Mouse (Mus musculus) liver, embryonic 12.5 days (tissue): Measurements from ENCODE around the gene Palm2. TPM values are rescaled to one million over a fixed set of nuclear protein-coding genes. Genes with fewer than 3 reads are reported as not detected.

Source experiments
- ATAC-seq: fragments of 200-750 bp; cut with Nextera tagmentation; 2 replicates; pipeline ENCODE4 v1.8.0; 2017; ENCODE audit warnings: moderate number of reproducible peaks, mild to moderate bottlenecking, moderate library complexity
- H3K27ac ChIP-seq: fragments of 300-500 bp; sonication (generic); 2 replicates; pipeline ENCODE4 v1.5.1; 2016; ENCODE audit warnings: mild to moderate bottlenecking
- H3K27me3 ChIP-seq: fragments of 300-500 bp; sonication (generic); replicated peaks from 2 replicates; pipeline ENCODE4 v1.6.1; 2016; ENCODE audit warnings: mild to moderate bottlenecking, moderate library complexity
- H3K36me3 ChIP-seq: fragments of 300-500 bp; sonication (generic); 2 replicates; pipeline ENCODE4 v1.6.1; 2016; ENCODE audit warnings: mild to moderate bottlenecking, moderate library complexity
- H3K4me1 ChIP-seq: fragments of 300-500 bp; sonication (generic); 2 replicates; pipeline ENCODE4 v1.6.1; 2016
- H3K4me2 ChIP-seq: fragments of 300-500 bp; sonication (generic); 2 replicates; pipeline ENCODE4 v1.6.1; 2016; ENCODE audit warnings: mild to moderate bottlenecking, moderate library complexity
- H3K4me3 ChIP-seq: fragments of 300-500 bp; sonication (generic); 2 replicates; pipeline ENCODE4 v1.5.1; 2016; ENCODE audit warnings: mild to moderate bottlenecking, moderate library complexity
- H3K9ac ChIP-seq: fragments of 300-500 bp; sonication (generic); 2 replicates; pipeline ENCODE4 v1.6.1; 2016; ENCODE audit warnings: mild to moderate bottlenecking, moderate library complexity
- H3K9me3 ChIP-seq: fragments of 300-500 bp; sonication (generic); replicated peaks from 2 replicates; pipeline ENCODE4 v1.6.1; 2016; ENCODE audit warnings: mild to moderate bottlenecking, moderate library complexity
- WGBS: fragments of 180-500 bp; shearing (Covaris S2); methylation state at CpG from one replicate; pipeline ENCODE4 v1.1.7; 2016; ENCODE audit not compliant: insufficient replicate concordance; 5-methylcytosine and 5-hydroxymethylcytosine counted together
- polyA plus RNA-seq: library from polyadenylated mRNA; unstranded; fragments of >200 nt; fragmentation: Nextera tagmentation; extraction: Ambion mirVana; gene quantifications from 2 replicates; pipeline ENCODE4 v1.2.1, GENCODE M21; 2016

Gene Palm2
- polyA plus RNA-seq, 1 experiment from 2014 or later = 0.23 TPM

DNA sequence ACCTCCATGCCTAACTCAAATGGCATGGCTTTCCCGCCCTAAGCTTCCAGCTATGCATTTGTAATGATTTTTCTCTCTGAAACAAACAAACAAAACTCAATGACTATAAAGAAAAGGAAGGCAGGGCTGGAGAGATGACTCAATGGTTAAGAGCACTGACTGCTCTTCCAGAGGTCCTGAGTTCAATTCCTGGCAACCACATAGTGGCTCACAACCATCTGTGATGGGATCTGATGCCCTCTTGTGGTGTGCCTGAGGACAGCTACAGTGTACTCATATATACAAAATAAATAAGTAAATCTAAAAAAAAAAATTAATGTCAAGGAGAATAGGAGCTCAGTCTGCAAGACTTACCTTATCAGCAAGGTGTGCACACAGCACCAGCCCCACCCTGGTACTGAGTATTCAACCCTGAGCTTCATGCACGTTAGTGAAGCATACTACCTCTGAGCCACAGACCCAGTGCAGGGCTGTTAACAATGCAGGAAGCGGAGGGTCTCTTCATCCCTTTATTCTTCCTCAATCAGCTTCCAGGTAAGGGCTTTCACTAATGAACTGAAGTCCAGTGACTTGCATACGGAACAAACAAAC, 12.9 kb downstream of the Palm2 start:
- ATAC-seq = no peak
- Histone ChIP-seq H3K27ac (no peak overlapping the region), H3K36me3 (no peaks in the 10 kb centered on the region), H3K4me2 (no peak overlapping the region), H3K27me3 (no peaks in the 10 kb centered on the region), H3K4me3 (no peak overlapping the region), H3K9ac (no peak overlapping the region), H3K9me3 (no peaks in the 10 kb centered on the region), H3K4me1 (no peaks in the 10 kb centered on the region)
- 59% methylated on average over 4 of the region's 4 CpGs for WGBS

GRCm38 (mm10) chr4:57451896-57452295, 17.8 kb downstream of the Palm2 start:
- H3K36me3 ChIP-seq = no peaks in the 10 kb centered on the region

DNA sequence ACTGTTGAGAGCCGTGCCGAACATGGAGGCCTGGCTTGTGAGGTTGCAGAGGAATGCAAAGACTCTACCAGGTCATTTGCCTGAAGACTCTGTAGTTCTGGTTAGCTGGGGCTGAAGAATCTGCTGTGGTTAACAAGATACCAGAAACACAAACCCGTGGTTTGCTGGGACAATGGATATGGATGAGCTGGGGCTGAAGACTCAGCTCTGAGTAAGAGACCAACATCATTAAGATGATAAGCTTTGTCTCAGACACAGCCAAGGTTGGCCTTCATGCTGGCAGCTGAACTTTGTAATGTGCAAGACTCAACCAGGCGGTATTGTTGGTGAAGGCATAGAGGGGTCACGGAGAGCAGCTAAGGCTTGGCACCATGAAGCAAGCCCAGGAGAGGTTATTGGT, 18.6 kb downstream of the Palm2 start:
- no peak overlapping the region for H3K27ac ChIP-seq
- no peak overlapping the region for H3K9ac ChIP-seq
- no peaks in the 10 kb centered on the region for H3K27me3 ChIP-seq
- no peak for ATAC-seq
- H3K4me1 ChIP-seq = no peaks in the 10 kb centered on the region
- 74% methylated on average over 5 of the region's 5 CpGs for WGBS
- H3K36me3 ChIP-seq = no peaks in the 10 kb centered on the region
- no peak overlapping the region for H3K4me3 ChIP-seq
- H3K4me2 ChIP-seq = no peak overlapping the region
- no peaks in the 10 kb centered on the region for H3K9me3 ChIP-seq

More at GRCm38 (mm10) chr4:57451896-57452295, 17.8 kb downstream of the Palm2 start:
- ATAC-seq = no peak
- Histone ChIP-seq H3K9me3 (no peaks in the 10 kb centered on the region), H3K4me3 (no peak overlapping the region), H3K4me1 (no peaks in the 10 kb centered on the region), H3K27me3 (no peaks in the 10 kb centered on the region), H3K9ac (no peak overlapping the region), H3K27ac (no peak overlapping the region), H3K4me2 (no peak overlapping the region)
- 38% methylated on average over 3 of the region's 3 CpGs for WGBS

GRCm38 (mm10) chr4:57462378-57462777, 28.3 kb downstream of the Palm2 start:
- Histone ChIP-seq H3K9ac (no peak overlapping the region), H3K27me3 (no peaks in the 10 kb centered on the region), H3K4me3 (no peak overlapping the region), H3K4me2 (no peak overlapping the region), H3K36me3 (no peaks in the 10 kb centered on the region), H3K4me1 (no peaks in the 10 kb centered on the region), H3K27ac (no peak overlapping the region), H3K9me3 (no peaks in the 10 kb centered on the region)
- ATAC-seq = no peak
- WGBS = 40% methylated on average over 3 of the region's 3 CpGs

- Histone ChIP-seq H3K27ac (no peak overlapping the region), H3K4me2 (no peak overlapping the region), H3K27me3 (no peaks in the 10 kb centered on the region), H3K9me3 (no peaks in the 10 kb centered on the region), H3K9ac (no peak overlapping the region), H3K4me1 (no peaks in the 10 kb centered on the region), H3K4me3 (no peak overlapping the region), H3K36me3 (no peaks in the 10 kb centered on the region)
- 74% methylated on average over 7 of the region's 7 CpGs for WGBS
- no peak for ATAC-seq
Measured at GRCm38 (mm10) chr4:57482435-57482834, 48.4 kb downstream of the Palm2 start.

- H3K27me3 ChIP-seq = no peaks in the 10 kb centered on the region
- H3K9me3 ChIP-seq = no peaks in the 10 kb centered on the region
- ATAC-seq = no peak
- H3K4me2 ChIP-seq = no peak overlapping the region
- no peaks in the 10 kb centered on the region for H3K36me3 ChIP-seq
- H3K4me1 ChIP-seq = no peaks in the 10 kb centered on the region
- H3K4me3 ChIP-seq = no peak overlapping the region
- H3K9ac ChIP-seq = no peak overlapping the region
- 56% methylated on average over 3 of the region's 3 CpGs for WGBS
- no peak overlapping the region for H3K27ac ChIP-seq
Measured at GRCm38 (mm10) chr4:57486392-57486791, 52.3 kb downstream of the Palm2 start.

DNA sequence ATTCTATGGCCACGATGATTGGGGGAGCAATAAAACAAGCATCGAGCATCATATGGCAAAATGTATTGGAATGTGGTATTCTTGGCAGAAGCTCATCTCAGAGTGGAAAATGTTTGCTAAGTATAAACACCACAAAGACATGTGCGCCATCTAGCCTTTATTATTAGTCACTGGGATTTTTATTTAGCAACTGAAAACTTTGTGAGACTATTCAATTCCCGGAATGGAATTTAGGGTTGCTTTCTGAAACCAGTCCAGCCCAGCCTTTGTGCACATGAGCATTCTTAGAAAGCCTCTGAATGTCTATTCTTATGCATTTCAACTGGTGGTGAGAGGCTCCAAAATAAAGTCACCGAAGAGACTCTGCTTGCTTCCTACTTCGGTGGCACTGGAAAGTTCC, 55.8 kb downstream of the Palm2 start:
- no peak overlapping the region for H3K4me2 ChIP-seq
- H3K4me1 ChIP-seq = no peaks in the 10 kb centered on the region
- WGBS = 76% methylated on average over 6 of the region's 6 CpGs
- H3K4me3 ChIP-seq = no peak overlapping the region
- no peak overlapping the region for H3K9ac ChIP-seq
- no peak overlapping the region for H3K27ac ChIP-seq
- no peaks in the 10 kb centered on the region for H3K27me3 ChIP-seq
- no peaks in the 10 kb centered on the region for H3K9me3 ChIP-seq
- no peak for ATAC-seq
- H3K36me3 ChIP-seq = no peaks in the 10 kb centered on the region

DNA sequence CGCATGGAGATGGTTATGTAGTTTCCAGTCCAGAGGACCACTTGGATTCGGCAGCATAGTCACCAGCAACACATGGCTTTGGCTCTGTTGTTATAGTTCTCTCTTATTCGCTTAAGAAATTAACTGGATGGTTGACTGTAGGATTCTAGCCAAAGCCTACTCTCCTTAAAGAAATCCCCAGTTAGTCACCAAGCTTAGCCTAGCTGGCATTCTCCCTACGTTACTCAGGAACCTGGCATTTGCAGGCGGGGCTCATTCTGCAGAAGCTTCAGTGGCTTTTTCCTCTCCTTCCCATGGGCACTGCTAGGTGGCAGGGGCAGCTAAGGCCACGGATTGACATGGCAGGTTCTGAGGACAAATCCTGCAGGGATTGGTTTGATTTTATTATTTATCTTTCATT, 70.7 kb downstream of the Palm2 start:
- no peak overlapping the region for H3K9ac ChIP-seq
- no peak overlapping the region for H3K4me2 ChIP-seq
- no peak overlapping the region for H3K27ac ChIP-seq
- H3K4me3 ChIP-seq = no peak overlapping the region
- H3K4me1 ChIP-seq = no peaks in the 10 kb centered on the region
- ATAC-seq = no peak
- H3K36me3 ChIP-seq = no peaks in the 10 kb centered on the region
- 68% methylated on average over 6 of the region's 6 CpGs for WGBS
- H3K27me3 ChIP-seq = no peaks in the 10 kb centered on the region
- H3K9me3 ChIP-seq = no peaks in the 10 kb centered on the region

DNA sequence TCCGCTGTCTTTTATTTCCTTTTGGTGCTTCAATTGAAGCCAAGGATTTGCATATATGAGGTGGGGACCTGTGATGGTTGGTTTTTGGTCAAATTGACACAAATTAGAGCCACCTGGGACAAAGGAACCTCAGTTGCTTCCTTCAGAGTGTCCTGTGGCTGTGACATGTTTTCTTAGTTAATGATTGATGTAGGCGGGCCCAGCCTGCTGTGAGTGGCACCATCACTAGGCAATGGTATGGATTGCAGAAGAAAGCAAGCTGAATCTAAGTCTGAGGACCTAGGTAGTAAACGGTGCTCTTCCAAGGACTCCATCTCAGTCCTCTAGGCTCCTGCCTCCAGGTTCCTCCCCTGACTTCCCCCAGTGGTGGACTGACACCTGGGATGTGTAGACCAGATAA, 76.5 kb downstream of the Palm2 start:
- Histone ChIP-seq H3K9me3 (no peaks in the 10 kb centered on the region), H3K4me3 (no peak overlapping the region), H3K27ac (no peak overlapping the region), H3K36me3 (no peaks in the 10 kb centered on the region), H3K4me2 (no peak overlapping the region), H3K4me1 (no peaks in the 10 kb centered on the region), H3K9ac (no peak overlapping the region), H3K27me3 (no peaks in the 10 kb centered on the region)
- ATAC-seq = no peak
- WGBS = 47% methylated on average over 2 of the region's 3 CpGs

GRCm38 (mm10) chr4:57511734-57512133, 77.7 kb downstream of the Palm2 start:
- H3K27me3 ChIP-seq = no peaks in the 10 kb centered on the region
- H3K4me3 ChIP-seq = no peak overlapping the region
- H3K4me1 ChIP-seq = no peaks in the 10 kb centered on the region
- H3K4me2 ChIP-seq = no peak overlapping the region
- WGBS = 67% methylated on average over 1 of the region's 1 CpGs
- no peak for ATAC-seq
- H3K27ac ChIP-seq = no peak overlapping the region
- no peaks in the 10 kb centered on the region for H3K9me3 ChIP-seq
- no peaks in the 10 kb centered on the region for H3K36me3 ChIP-seq
- H3K9ac ChIP-seq = no peak overlapping the region

- WGBS = 60% methylated on average over 8 of the region's 8 CpGs
- H3K9me3 ChIP-seq = no peaks in the 10 kb centered on the region
- H3K4me1 ChIP-seq = no peaks in the 10 kb centered on the region
- no peak overlapping the region for H3K9ac ChIP-seq
- H3K4me2 ChIP-seq = no peak overlapping the region
- no peaks in the 10 kb centered on the region for H3K27me3 ChIP-seq
- H3K36me3 ChIP-seq = no peaks in the 10 kb centered on the region
- no peak for ATAC-seq
- H3K4me3 ChIP-seq = no peak overlapping the region
- no peak overlapping the region for H3K27ac ChIP-seq
Measured at GRCm38 (mm10) chr4:57513241-57513933, 79.3 kb downstream of the Palm2 start.

DNA sequence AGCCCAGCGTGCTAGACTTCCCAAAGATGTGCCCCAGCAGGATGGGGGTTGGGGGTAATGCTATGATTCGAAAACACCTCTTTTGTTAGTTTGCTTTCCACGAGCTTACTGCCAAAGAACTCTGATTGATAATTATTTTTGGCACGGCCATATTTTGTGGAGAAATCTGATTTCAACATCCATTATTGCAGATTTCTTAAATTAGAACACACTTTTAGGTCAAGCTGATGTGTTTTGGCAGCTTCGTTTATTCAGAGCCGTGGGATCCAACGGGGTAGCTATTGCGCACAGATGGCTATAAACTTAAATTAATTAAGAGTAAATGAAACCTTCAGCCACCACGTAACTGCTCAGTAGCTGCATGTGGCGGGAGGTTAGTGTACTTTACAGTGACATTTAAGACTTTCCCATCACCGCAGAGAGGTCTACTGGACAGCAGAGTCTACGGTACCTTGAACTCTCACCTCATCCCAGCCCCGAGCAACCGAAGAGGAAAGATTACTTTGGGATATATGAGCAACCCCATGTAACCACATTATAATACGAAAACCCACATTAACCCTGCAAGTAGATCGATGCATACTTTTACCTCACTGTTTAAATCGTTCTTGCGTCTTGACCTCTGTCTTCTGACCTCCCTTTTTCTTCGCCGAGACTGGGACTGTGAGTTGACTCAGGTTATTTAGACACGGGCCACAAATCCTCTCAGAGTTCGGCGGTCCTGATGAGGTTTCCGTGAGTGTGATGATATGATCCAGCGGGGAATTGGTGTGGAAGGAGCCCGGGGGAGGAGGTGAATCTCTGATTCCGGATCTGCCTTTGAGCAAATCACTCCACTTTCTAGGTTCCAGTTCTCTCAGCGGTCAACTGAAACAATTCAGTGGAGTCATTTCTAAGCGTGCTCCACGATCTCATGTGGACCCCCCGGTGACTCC, 80.2 kb downstream of the Palm2 start:
- no peak overlapping the region for H3K27ac ChIP-seq
- WGBS = 78% methylated on average over 31 of the region's 31 CpGs
- no peak overlapping the region for H3K4me2 ChIP-seq
- no peak for ATAC-seq
- no peaks in the 10 kb centered on the region for H3K27me3 ChIP-seq
- no peak overlapping the region for H3K9ac ChIP-seq
- H3K9me3 ChIP-seq = no peaks in the 10 kb centered on the region
- H3K4me1 ChIP-seq = no peaks in the 10 kb centered on the region
- H3K4me3 ChIP-seq = no peak overlapping the region
- no peaks in the 10 kb centered on the region for H3K36me3 ChIP-seq
